Mouse (Mus musculus) embryonic fibroblast, embryonic 13.5 days (primary cell): ENCODE measurements around the gene Kif11.

ENCODE experiments used
- CTCF ChIP-seq: IDR thresholded peaks from 2 replicates; pipeline ENCODE4 v1.5.1; 2011; ENCODE audit warnings: mild to moderate bottlenecking, control low read depth, low read length, moderate library complexity, borderline replicate concordance; ENCODE audit not compliant: insufficient read depth
- POLR2A ChIP-seq: IDR thresholded peaks from 2 replicates; pipeline ENCODE4 v1.6.1; 2011; ENCODE audit warnings: low read depth, mild to moderate bottlenecking, control low read depth, low read length, moderate library complexity

GRCm38 (mm10) chr19:37431139-37431756 is 55.0 kb downstream of the Kif11 start:
- no peak for TF ChIP-seq CTCF
- no peak for TF ChIP-seq POLR2A
